Mouse (Mus musculus): Measurements from ENCODE around the gene Gstt2.

DNA sequence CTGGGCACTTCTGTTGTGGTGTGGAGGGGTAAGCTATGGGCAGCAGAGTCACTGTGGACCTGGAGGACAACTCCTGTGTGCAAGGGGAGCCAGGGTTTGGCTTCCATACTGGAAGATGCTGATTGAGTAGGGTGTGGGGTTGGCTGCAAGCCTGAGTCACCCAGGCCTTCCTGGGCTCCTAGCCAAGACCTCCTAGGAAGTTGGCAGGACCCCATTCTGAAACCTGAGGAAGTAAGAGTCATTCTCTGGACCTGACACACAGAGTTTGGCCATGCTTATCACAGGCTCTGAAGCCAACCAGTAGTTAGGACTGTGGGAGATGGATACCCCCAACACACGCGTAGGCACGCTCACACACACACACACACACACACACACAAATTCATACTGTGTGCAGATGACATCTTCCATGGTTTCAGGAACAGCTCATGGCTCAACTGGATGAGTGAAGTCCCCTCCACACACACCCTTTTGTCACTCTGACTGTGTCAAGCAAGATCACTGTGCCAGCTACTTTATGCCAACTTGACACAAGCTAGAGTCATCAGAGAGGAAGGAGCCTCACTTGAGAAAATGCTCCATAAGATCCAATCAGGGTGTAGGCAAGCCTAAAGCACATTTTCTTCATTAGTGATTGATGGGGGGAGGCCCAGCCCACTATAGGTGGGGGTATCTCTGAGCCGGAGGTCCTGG is 9.4 kb downstream of the Gstt2 start:
- TF ChIP-seq CTCF (IDR thresholded peaks at IDR 0.05; ENCODE audit: extremely low read depth, insufficient read length, insufficient replicate concordance, low read depth, low read length) (no peak), POLR2A (IDR thresholded peaks at IDR 0.05; ENCODE audit: low read depth, low read length) (no peak)

Measured in small intestine, adult 2 months (tissue).